Mouse (Mus musculus) liver, adult 2 months (tissue): ENCODE data around the gene Ufc1. TPM values are rescaled to one million over a fixed set of nuclear protein-coding genes. Genes with fewer than 3 reads are reported as not detected.

Source experiments
- DNase-seq: peaks from one replicate; pipeline ENCODE4 v3.0.0-alpha.2; 2011; ENCODE audit warnings: low read depth, low spot score; ENCODE audit errors: extremely low read depth
- H3K27ac ChIP-seq: fragments of 200-500 bp; replicated peaks from 2 replicates; pipeline ENCODE4 v1.5.1; 2012; ENCODE audit warnings: low read depth, mild to moderate bottlenecking, control low read depth, inconsistent platforms, low read length; ENCODE audit not compliant: insufficient read depth
- H3K27me3 ChIP-seq: fragments of 200-500 bp; 2 replicates; pipeline ENCODE4 v1.6.1; 2012; ENCODE audit warnings: mild to moderate bottlenecking, moderate library complexity, low read length, inconsistent platforms; ENCODE audit not compliant: control insufficient read depth, insufficient read depth
- H3K36me3 ChIP-seq: fragments of 200-500 bp; 2 replicates; pipeline ENCODE4 v1.6.1; 2012; ENCODE audit warnings: low read length, inconsistent platforms; ENCODE audit not compliant: control insufficient read depth, insufficient read depth
- H3K4me1 ChIP-seq: fragments of 200-500 bp; 2 replicates; pipeline ENCODE4 v1.6.1; 2011; ENCODE audit warnings: low read length; ENCODE audit not compliant: control insufficient read depth, insufficient read depth
- H3K4me3 ChIP-seq: fragments of 200-500 bp; 2 replicates; pipeline ENCODE4 v1.5.1; 2011; ENCODE audit warnings: low read depth, mild to moderate bottlenecking, control low read depth, low read length, moderate library complexity; ENCODE audit not compliant: insufficient read depth
- H3K79me2 ChIP-seq: fragments of 200-500 bp; 2 replicates; pipeline ENCODE4 v1.6.1; 2012; ENCODE audit warnings: inconsistent platforms, mild to moderate bottlenecking, low read length, moderate library complexity; ENCODE audit not compliant: control insufficient read depth, insufficient read depth
- H3K9ac ChIP-seq: fragments of 200-500 bp; 2 replicates; pipeline ENCODE4 v1.6.1; 2012; ENCODE audit warnings: low read depth, mild to moderate bottlenecking, control low read depth, inconsistent platforms, low read length
- CTCF ChIP-seq: fragments of 200-500 bp; IDR thresholded peaks from 2 replicates; pipeline ENCODE4 v1.5.1; 2011; ENCODE audit warnings: low read depth, low read length, control low read depth
- POLR2A ChIP-seq: fragments of 200-500 bp; IDR thresholded peaks from 2 replicates; pipeline ENCODE4 v1.6.1; 2011; ENCODE audit warnings: low read length, control low read depth; ENCODE audit not compliant: insufficient read depth; ENCODE audit errors: extremely low read depth
- WGBS: fragments of 180-500 bp; shearing (Covaris S2); methylation state at CpG from one replicate; pipeline ENCODE4 v1.1.7; 2018; 5-methylcytosine and 5-hydroxymethylcytosine counted together
- polyA plus RNA-seq: library from polyadenylated mRNA; depleted of rRNA; stranded (reverse); fragments of >200 nt; gene quantifications from 2 replicates; pipeline ENCODE4 v1.2.3, GENCODE M21; 2012; rRNA removed
- total RNA-seq: library from RNA; depleted of rRNA; stranded (reverse); fragments of >200 nt; gene quantifications from 2 replicates; pipeline ENCODE4 v1.2.3, GENCODE M21; 2014; rRNA removed

Ufc1 gene
- total RNA-seq = 96.5 and 103 TPM in 2 replicates
- polyA plus RNA-seq = 30.3 and 34.5 TPM in 2 replicates

- DNase-seq = peak; percentile 91
- WGBS = under 1% methylated on average over 42 of the region's 42 CpGs
- peak within 1 kb of the TSS; percentile 94 for H3K27ac ChIP-seq
- H3K4me3 ChIP-seq = peak within 1 kb of the TSS; percentile 84
- H3K27me3 ChIP-seq = no peaks in the 10 kb centered on the region
- H3K36me3 ChIP-seq = peaks cover under 1% of the 10 kb centered on the region; the same call in 1 of the 2 replicates
- H3K4me1 ChIP-seq = no peaks in the 10 kb centered on the region
- H3K79me2 ChIP-seq = peaks cover 6% of the 10 kb centered on the region; the same call in 1 of the 2 replicates
- peak within 1 kb of the TSS; percentile 87 for H3K9ac ChIP-seq
- TF ChIP-seq CTCF = no peak
- TF ChIP-seq POLR2A = 0 out of 2 replicates have a peak, but pooled peaks have one; percentile 18
Observed at GRCm38 (mm10) chr1:171294298-171295062, at the start of gene Ufc1. Ufc1 (minus strand) TSS chr1:171295024.

GRCm38 (mm10) chr1:171343922-171344677, 49.3 kb upstream of the Ufc1 start:
- H3K27ac ChIP-seq = peak overlapping the region; percentile 88
- peaks cover 23% of the 10 kb centered on the region for H3K36me3 ChIP-seq
- TF ChIP-seq CTCF = no peak
- TF ChIP-seq POLR2A = no peak
- WGBS = 23% methylated on average over 9 of the region's 9 CpGs
- H3K4me3 ChIP-seq = peak overlapping the region; percentile 10
- no peaks in the 10 kb centered on the region for H3K27me3 ChIP-seq
- H3K79me2 ChIP-seq = peaks cover 20% of the 10 kb centered on the region; the same call in 1 of the 2 replicates
- peaks cover 29% of the 10 kb centered on the region for H3K4me1 ChIP-seq
- DNase-seq = peak; percentile 81
- peak overlapping the region; percentile 8 for H3K9ac ChIP-seq

GRCm38 (mm10) chr1:171342262-171343207, 47.7 kb upstream of the Ufc1 start:
- Histone ChIP-seq H3K4me1 (peaks cover 21% of the 10 kb centered on the region), H3K4me3 (no peak overlapping the region), H3K36me3 (peaks cover 29% of the 10 kb centered on the region), H3K79me2 (peaks cover 16% of the 10 kb centered on the region; the same call in 1 of the 2 replicates), H3K27ac (peak overlapping the region; percentile 14; the same call in 1 of the 2 replicates), H3K9ac (no peak overlapping the region), H3K27me3 (no peaks in the 10 kb centered on the region)
- WGBS = 74% methylated on average over 16 of the region's 16 CpGs
- no peak for TF ChIP-seq POLR2A
- TF ChIP-seq CTCF = no peak
- DNase-seq = peak; percentile 74

- Histone ChIP-seq H3K79me2 (peaks cover 30% of the 10 kb centered on the region; the same call in 1 of the 2 replicates), H3K4me3 (peak overlapping the region; percentile 98), H3K36me3 (peaks cover 2% of the 10 kb centered on the region; the same call in 1 of the 2 replicates), H3K9ac (peak overlapping the region; percentile 98), H3K27ac (peak overlapping the region; percentile 58), H3K27me3 (no peaks in the 10 kb centered on the region), H3K4me1 (peaks cover 12% of the 10 kb centered on the region)
- TF ChIP-seq POLR2A = no peak
- peak; percentile 67 for DNase-seq
- 0% methylated on average over 4 of the region's 4 CpGs for whole genome bisulfite sequencing
Observed at GRCm38 (mm10) chr1:171330216-171330560, 35.4 kb upstream of the Ufc1 start.
